Mouse (Mus musculus) thymus, postnatal 10 days (tissue): ENCODE measurements around the gene Syt16.

ENCODE experiments used
- DNase-seq, 2 experiments: peaks; one replicate each; pipeline ENCODE4 v3.0.0; 2021; ENCODE audit warnings: low spot score in 2 of 2

Gene Syt16

DNA sequence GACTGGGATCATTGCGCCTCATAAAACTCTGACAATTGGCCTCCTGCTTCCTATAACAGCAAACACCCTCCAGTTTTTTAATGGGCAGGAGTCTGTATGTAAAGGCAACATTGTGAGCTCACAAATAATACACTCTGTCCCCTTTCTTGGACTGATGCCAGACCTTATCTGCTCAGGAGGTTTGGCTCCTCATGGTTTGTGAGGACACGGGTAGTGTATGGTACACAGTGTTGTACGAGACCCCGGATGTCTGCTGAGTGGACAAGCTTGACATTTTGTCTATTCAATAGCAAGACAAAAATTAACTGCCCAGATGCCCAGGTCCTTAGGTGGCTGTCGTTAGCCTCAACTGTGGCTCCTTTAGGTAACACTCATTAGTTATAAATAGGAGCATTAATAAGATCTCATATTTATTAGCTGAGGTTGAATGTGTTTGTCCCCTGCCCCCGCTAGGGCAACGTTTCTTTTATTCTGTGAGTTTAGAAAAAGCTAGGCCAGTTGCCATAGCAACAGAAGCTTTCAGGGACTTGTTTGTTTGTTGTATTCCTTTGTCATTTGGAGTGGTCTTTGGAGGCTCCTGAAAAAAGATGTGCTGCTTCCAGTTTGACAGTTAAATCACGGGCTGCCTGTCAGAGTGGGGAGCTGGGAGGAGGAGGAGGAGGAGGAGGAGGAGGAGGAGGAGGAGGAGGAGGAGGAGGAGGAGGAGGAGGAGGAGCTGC is 101.3 kb downstream of the Syt16 start:
- DNase-seq: no peak

DNA sequence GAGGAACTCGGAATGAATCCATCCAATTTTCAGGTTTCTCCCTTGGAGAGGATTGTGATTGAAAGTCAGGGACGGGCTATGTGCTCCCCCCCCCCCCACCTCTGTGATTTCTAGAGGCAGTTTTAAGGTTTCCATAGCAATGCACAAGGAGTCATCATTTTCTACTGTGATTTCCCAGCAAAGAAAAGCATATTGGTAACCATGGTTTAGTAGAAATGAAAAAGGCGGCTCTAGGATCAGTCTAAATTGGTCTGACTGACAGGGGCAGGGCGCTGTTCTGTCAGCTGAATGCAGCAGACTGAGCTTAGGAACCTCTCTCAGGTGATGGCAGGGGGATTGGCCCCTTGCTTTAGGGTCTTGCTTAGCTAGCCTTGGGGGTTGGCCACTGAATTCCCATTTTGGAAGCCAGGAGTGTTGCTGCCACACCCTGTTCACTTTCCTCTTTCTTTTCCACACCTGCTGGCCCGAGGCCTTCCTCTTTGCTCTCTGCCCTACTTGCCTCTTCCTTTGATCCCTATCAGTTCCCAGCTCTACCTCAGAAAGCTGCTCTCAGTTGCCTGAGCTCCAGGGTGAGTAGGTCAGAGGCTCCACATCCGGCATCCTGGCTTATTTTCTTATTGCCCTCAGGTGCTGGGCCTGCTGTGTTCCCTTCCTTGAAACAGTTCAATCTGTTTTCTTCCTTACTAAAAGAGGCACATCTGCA is 108.5 kb downstream of the Syt16 start:
- no peak for DNase-seq

DNA sequence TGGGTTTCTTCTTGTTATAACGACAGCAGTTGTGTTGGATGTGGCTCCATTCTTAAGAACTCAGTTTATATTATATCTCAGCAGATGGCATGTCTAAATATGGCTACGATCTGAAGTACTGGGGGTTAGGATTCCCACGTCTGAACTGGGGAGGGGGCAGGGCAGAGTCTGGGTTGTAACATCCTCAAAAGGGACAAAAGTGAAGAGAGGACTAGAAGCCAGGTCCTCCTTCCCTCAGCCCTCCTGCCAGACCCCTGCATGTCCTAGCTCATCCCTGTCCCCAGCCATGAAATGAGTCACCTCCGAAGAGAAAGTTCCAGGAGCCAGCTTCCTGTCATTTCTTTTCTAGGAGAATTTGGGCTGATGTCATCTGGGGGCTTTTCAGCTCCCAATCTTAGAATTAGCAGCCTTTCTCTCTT is 111.2 kb downstream of the Syt16 start:
- no peak for DNase-seq

DNA sequence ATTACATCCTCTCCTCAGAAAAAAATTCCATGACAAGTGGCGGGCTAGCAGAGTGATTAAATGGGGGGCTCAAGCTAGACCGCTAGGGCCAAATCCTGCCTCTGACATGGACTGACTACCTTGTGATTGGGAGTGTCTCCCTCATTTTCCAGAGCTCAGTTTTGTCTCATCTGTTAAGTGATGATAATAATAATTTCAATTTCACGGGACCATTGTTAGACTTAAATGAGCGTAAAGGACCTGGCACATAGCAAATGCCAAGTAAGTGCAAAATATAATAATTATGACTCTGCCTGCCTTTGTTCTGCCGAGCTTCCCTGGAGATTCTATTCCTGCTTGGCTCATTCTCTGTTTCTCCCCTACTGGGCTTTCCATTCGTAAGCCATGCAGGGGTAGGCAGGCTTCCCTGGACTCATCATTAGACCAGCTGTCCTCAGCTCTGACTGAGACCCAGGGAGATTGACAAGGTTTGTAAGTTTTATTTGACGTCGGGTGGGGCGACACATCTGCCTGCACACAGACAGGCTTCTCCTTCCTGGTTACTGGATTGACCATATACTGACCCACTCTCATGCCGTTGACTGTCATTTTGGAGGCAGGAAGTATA is 112.1 kb downstream of the Syt16 start:
- no peak for DNase-seq

DNA sequence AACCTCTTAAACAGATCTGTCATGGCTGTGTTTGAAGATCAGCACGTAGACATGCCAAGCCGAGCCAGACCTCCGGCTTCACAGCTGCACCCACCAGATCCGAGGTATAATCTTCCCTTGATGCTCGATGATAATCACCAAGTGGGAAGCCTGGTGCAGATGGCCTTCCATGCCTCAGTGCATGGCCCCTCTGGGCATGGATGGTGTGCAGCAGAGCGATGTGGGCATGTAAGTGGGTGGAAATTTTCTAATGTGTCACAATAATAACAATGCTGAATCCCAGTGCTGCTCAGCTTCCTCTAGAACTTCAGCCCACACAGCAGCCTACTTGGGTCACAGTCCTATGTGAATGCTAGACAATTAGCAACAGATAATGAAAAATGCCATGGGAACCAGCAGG is 119.4 kb downstream of the Syt16 start:
- no peak for DNase-seq

DNA sequence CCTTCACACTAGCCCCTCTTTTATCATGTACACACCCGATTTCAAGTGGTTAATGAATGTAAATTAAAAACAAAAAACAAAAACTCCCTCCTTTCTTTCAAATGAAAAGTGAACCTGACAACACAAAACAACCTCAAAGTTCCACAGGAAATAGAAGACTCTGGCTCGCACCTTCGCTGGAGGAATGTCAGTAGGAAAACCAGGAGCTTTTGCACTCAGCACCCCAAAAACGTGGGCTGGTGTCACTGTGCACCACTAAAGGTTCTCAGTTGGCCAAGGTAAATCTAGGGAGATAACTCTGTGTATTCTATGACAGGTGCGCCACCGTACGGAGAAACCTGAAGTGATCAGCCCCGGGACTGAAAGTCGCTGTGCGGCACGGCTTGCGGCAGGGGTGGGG is 128.3 kb downstream of the Syt16 start:
- no peak for DNase-seq

DNA sequence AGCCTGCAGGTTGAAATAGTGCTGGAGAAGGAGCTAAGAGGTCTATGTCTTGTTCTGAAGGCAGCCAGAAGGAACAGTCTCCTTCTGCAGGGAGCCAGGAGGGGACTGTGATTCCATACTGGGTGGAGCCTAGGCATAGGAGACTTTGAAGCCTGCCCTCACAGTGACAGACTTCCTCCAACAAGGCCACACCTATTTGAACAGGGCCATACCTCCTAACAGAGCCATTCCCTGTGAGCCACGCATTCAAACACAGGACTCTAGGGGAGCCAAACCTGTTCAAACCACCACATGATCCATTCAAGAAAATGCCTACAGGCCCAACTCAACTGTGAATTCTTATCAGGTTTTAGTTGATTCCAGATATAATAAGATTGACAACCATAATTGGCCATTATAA is 130.8 kb downstream of the Syt16 start:
- DNase-seq: no peak

DNA sequence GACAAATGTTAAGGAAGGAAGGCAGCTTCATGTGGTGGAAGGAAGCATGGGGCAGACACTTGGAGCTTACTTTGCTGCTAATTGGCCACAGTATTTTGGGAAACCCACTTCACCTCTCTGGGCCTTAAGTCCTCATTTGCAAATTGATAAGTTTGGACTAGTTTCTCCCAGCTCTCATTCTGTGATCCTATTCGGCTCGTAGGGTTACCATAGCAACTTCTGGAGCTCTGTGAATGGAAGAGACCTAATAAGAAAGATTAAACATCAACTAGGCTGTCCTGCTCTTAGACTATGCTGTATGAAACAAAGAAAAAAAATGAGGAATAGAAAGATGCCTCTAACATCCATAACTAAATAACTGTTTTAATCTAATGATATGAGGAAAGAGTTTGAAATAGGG is 134.3 kb downstream of the Syt16 start:
- DNase-seq: no peak

DNA sequence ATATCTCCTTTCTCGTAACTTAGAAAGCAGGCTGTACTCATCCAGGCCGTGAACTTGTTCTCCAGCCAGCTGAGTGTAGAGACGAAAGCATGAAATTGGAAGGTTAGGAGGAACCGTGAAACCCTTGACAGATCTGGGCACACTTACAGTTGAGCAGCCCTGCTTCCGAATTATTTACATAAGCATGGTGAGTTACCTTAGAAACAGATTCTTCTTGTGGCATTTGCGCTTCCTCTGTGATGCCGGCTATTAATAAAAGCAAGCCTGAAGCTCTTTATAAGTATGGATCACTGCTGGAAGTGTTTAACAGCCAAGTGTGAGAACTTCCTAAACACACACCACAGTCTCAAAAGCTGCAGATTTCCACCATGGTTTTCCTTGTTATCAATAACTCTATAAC is 144.7 kb downstream of the Syt16 start:
- DNase-seq: no peak

DNA sequence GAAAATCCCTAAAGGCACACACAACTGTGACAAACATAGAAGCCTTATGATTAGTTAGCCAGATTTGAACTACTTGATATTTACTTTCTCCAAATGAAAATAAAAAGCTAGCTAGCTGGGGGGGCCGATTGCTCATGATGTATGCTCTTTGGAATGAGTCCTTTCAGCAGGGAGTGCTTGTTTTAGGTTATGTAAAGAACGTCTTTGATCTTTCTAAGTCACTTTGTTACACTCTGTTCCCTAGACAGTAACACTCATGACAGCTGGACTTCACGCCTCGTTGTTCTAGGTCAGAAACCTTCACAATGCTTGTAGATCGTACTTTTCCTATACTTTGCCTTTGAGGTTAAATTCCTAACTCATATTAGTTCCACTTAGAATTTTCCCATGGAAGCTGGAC is 146.9 kb downstream of the Syt16 start:
- DNase-seq: no peak

DNA sequence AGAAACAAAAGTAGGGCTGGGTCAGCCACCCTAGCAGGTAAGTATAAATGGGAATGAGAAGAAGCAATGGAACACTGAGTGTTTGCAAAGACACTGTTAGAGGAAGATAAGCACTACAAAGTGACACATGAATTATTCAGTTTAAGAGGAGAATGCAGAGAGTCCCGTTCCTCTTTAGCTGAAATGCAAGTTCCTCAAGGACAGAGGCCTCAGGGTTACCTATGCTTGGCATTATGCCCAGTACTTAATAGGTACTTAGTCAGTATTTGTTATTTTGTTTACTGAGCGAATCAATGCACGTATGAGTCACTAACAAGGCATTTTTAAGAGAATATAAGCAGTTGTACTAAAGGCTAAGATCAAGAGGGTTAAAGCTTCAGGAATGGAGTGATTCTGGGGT is 163.3 kb downstream of the Syt16 start:
- DNase-seq: no peak

DNA sequence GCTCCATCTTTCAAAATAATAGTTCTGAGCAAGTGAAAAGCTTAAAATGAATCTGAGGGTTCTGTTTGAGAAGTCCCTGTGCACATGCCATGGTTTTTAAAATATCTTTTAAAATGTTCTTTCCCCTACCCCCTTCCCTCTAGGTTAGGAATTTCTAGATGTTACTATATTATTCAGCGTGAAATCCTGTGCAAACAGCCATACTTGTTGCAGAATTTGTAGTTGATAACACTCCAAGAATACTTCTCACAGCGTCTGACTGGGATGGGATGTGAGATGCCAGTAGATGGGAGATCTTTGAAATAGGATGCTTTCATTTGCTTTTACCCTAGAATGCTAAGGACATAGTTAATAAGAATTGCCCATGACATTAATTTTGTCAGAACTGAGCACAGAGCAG is 165.6 kb downstream of the Syt16 start:
- DNase-seq: no peak

DNA sequence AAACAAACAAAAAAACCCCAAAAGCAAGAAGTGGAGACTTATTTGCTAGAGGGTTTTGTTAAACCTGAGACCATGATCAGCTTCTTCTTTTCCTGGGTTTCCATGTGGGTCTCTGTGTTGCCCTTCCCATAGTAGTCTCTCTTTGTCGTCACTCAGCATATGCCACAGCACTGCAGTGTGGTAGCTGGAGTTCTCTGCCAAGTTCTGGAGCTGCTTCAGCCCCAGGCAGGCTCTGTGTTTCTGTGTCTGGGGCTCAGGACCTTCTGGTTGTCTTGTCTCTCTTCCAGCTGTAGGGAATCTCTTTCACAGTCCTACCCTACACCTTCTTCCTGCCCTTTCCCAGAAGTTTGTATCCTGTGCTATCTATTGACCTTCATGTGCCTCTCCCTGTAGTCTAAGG is 173.8 kb downstream of the Syt16 start:
- no peak for DNase-seq

DNA sequence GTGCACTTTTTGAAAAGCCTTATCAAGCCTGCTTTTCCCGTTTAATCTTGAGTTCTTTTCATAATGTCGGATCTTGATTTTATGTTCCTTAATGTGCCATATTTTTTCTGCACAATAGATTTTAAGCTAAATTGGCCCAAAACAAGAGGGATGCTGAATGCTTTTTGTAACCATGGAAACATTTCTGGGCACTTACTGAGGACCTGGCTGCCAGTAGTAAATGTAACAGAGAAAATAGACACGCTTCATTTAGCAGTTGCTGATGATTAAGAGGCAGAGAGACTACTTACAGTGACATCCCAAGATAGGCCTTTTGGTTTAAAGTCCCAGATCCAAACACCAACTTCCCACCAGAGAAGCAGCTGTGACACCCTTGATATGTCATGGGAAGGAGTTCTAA is 176.4 kb downstream of the Syt16 start:
- DNase-seq: no peak

DNA sequence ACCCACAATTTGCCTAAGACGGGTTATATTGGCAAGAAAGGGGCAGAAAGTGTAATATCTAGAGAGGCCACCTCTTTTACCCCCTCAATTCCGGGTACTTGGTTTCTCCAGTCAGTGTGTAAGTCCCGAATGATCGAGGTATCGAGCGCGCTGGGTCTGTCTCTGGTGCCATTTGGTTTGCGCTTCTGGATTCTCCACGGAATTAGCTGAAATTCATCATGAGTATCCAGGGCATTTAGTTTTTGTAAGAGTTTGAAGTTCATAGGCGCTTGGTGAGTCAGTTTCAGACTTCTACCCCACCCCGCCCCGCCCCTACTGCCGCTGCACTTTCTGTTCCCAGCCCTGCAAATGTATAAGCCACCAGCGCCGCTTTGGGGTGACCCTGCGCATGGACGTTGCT is 187.1 kb downstream of the Syt16 start:
- no peak for DNase-seq

DNA sequence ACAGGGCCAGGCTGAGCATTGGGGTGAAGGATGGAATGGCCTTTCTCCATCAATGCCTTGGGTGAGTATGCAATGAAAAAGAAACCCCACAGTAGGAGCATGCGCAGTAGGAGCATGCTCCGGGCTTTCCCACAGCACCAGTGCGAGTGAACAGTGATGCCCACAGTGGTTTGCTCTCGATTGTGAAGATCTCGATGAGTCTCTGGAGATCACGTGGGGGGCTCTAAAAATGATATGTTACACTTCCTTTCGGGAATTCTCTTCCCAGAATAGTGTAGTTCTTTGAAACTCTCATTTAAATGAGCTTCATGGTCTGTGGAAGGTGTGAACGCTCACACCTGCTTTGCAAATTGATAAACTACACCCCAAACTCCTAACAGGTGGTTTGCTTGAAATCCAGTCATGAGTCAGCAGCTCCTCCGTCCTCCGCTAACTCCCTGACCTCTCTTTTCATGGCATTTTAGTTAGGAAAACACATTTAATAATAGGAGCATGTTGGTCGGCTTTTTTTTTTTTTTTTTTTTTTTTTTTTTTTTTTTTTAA is 190.9 kb downstream of the Syt16 start:
- no peak for DNase-seq

DNA sequence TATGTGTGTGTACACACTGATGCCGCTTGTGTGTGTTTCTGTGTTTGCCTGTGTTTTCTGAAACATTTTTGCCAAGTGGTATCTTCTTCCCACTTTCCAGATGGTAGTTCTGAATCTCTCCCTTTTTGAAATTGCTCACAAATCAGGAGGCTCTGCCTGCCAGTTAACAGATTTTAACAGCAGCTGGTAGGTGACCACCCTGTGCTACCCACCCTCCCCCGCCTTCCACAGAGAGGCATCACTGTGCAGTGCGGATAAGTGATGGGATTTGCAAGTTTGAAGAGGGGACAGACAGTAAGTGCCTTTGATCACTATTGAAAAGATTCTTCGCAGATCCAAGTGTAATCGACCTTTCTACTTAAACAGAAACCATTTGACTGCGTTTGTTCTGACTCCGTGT is 191.4 kb downstream of the Syt16 start:
- no peak for DNase-seq

DNA sequence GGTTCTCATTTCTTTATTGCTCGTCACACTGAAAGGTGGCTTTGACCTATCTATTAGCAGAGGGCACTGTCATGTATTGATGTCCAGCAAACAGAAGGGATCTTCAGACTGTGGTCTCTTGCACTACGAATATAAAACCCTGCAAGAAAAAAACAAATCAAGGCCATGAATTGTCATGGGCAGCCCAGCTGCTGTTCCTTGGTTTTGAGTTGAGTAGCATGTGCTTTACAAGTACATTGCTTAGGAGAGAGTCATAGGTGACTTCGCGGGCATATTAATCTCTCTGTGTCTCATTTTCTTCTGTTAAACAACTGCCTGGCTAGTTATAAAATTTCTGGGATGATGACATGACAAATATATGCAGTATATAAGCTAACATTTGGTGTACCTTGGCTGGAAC is 192.4 kb downstream of the Syt16 start:
- no peak for DNase-seq

DNA sequence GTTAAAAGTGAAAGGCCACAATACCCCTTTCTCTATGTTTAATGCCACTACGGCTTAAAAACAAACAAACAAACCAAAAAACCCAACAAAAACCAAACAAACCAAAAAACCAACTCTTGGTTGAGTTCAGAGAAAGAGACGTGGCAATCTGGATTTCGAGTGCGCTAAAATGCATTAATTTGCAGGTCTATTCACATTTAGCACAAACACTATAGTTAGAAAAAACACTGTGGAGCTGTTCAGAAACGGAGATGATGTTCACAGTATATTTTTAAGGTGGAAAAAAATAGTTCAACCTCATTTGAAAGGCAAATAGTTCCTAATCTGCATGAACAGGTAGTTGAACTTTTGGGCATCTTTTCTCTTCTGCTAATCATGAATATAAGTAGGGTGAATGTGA is 192.8 kb downstream of the Syt16 start:
- DNase-seq: no peak

DNA sequence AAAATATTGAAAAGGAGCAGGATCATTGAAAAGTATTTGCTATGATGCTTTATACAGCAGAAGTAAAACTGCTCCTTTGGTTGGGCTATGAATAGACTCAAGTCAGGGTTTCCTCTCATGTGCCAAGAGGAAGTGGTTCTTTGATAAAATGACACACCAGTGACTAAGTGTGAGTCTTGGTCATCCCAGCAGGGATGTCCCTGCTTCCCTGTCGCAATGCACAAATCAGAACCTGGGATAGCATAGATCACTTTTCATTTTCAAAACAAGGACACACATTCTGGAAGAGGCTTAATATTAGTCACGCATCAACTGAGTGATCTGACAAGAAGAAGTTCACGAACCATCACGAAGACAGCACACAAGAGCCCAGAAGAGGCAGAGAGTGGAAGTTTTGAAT is 195.1 kb downstream of the Syt16 start:
- no peak for DNase-seq

DNA sequence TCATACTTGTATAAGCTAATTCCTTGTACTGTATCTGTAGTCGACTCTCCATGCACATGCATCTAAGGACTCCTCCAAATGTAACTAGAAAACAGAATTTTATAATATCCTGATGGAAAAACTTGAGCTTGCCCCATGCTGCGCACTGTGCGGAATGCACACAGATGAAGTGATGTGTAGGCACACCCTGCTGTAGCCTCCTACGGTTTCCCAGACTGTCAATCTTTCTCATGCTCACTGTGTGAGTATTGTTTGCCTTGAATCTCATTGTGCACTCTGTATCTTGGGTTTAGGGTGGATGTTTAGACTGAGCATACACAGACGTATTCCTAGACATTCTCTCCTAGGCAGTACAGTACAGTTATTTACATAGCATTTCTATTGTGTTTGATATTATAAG is 203.9 kb downstream of the Syt16 start:
- no peak for DNase-seq

DNA sequence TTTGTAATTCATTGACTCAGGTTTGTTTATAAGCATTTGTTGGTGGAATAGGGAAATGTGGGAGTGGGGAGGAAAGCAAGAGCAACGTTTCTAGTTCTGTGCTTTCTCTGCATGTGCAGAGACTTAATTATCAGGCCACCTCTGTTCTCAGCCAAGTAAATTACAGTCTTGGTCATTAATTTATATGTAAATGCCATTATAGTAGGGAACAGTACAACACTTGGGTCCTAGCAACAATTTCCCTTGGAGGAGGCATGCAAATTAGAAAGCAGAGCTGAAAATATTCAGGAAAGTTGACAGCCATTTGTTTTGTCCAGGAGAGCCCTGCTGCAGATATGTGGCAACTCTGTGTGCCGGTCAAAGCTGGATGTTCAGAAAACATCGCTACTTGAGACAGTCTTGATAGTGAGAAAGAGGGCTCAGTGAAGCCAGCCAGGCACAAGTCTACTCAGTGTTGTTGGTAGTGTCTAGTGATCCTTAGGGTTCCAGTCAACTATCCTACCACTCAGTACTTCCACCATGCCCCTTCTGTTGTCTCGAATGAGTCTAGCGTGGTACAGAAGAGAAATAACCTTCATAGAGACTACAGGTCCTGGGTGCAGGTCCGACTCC is 205.1 kb downstream of the Syt16 start:
- DNase-seq: no peak

DNA sequence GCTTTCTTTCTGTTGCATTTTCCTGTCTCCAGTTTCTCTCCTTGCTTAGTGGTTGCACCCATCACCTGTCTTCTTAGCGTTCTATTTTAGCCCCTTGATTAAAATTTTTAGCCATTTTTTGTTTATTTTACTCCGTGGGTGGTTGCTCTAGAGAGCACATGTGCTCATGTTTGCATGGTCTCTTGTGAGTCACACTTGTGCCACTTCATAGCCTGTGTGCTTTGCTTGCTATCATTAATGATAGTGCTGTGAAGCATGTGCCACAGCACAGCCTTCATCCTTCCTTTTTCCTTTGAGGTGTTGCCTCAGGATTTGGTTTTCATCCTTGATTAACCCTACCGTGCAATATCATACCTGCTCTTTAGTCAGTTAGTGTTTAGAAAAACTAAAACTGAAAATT is 214.7 kb downstream of the Syt16 start:
- DNase-seq: no peak
